Mouse (Mus musculus): ENCODE results near the gene Rhox1. TPM values are rescaled to one million over a fixed set of nuclear protein-coding genes. Genes with fewer than 3 reads are reported as not detected.

Gene Rhox1
- not detected for total RNA-seq (2023)

DNA sequence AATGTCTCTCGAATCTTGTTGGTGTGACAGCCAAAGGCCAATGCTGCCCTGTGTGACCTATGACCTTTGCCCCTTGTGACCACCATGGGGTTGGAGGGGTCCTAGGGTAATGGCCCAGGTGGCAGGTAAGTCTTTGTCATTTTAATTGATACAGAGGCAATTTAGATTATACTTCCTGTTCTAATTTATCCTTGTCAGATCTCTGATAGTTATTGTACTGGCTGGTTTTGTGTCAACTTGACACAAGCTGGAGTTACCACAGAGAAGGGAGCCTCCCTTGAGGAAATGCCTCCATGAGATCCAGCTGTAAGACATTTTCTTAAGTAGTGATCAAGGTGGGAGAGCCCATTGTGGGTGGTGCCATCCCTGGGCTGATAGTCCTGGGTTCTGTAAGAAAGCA lies at the start of gene Rhox1:
Rhox1 (minus strand) TSS at position 101 of the 400 bp plus-strand sequence.

DNA sequence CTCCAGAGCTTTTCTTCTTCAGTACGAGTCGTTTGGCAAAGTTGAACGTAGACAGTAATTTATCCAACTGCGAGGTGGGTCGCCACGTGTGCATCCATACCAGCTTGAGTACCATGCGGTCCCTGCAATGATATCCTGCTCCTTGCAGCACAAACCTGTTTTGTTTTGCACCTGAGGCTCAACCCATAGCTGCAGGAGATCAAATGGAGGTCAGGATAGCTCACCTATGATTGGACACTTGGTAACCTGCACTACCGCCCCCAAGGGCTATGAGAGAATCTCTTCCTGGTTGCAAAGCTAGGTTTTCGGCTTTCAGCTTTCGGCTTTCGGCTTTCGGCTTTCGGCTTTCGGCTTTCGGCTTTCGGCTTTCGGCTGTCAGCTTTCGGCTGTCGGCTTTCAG lies 43.0 kb upstream of the Rhox1 start, which contains the start of gene Rhox4a:
Rhox4a (plus strand) TSS at position 301 of the 400 bp plus-strand sequence.

DNA sequence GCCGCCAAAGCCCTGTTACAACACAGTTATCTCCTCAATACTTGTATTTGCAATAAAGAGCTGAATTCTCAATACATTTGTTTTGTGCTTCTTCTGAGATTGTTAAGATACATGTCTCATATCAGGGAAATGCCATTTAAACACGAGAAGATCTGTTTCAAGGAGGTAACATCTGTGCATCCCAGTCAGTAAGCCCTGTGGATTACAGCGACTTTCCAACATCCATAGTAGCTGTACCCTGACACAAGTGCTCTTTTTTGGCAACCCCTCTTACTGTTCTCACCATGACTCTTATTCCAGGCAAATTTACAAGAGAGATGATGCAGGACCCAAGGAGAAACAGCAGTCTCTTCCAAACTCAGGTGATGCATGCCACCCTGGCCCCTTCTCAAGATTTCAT lies 27.6 kb upstream of the Rhox1 start, which contains the start of gene Rhox3a:
Rhox3a (plus strand) TSS at position 301 of the 400 bp plus-strand sequence.

DNA sequence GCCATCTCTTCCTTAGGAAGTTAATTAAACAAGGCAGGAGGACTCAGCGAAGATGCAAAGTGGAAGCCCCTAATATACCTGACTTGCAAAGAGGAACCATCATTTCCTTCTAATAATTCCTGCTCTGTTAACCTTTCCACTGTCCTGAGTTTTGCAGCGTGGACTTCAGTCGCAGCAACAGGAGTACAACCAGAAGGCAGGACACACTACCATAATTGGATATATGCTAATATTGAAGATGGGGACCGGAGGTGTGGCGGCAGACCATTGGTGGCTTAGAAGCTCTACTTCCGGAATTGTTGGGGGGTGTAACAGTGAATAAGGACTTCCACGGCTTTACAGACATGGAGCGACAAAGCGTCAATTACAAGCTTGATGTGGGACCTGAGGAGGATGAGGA lies 22.6 kb upstream of the Rhox1 start, which contains the start of gene Rhox2a:
Rhox2a (plus strand) TSS at position 301 of the 400 bp plus-strand sequence.

DNA sequence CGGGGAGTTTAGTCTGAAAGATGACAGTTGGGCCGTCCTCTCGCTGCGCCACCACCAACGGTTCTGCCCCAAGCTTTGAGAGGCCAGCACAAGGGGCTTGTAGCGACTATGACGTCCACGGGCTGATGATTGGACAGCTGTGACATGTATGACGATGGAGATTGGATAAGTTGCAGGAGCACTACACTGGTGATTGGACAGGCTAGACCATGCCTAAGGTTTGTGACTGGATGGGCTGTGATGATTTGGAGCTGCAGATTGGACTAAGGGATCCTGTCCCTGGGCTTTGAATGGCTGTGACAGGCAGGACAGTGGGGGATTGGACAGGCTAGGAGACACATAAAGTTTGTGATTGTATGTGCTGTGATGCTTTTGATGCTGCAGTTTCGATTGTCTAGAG lies 11.1 kb downstream of the Rhox1 start, which contains the start of gene Gm9:
Gm9 (minus strand) TSS at position 101 of the 400 bp plus-strand sequence.

DNA sequence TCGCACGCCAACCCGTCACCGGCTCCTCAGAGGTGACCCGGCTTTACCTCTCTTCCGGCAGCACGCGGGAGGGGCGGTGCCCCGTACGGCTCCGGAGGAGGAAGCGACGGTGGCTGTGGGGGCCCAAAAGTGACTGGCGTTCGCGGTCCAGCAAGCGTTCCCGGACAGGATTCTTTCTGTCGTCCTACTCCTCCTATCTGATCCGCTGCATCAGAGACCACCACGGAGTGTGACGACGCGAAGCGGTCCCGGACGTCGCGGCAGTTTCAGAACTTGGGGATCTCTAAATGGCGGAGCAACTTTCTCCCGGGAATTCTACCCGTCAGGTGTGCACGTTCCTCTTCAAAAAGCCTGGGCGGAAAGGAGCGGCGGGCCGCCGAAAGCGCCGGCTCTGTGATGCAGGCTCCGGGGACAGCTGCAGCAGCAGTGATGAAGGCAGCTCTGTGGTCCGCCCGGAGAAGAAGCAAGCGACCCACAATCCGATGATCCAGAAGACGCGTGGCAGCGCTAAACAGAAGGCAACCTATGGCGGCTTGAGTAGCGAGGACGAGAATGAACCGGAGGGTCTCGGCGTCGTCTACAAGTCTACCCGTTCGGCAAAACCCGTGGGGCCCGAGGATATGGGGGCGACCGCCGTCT lies 30.8 kb downstream of the Rhox1 start, which contains the start of the genes Ndufa1 and Rnf113a1:
Ndufa1 (minus strand) TSS at position 59 of the 639 bp plus-strand sequence.
Rnf113a1 (plus strand) TSS at position 141 of the 639 bp plus-strand sequence.

DNA sequence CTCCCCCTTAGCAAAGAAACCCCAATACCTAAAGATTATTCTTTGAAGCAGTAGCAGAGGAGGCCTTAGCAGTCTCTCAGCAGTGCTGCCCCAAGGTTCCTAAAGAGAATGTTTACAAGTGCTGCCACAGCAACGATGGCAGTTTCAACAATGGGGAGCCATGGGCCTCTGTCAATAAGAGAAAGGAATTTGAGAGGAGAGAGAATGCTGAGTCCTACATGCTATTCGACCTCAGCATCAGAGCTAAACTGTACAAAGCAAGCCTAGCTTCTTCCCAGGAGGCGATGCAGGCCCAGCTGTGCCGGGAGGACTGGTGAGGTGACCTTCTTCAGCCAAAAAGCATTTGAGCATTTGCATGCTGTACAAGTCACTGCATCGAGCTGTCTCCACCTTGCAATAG lies 53.3 kb downstream of the Rhox1 start, which contains the start of gene Akap14:
Akap14 (minus strand) TSS at position 101 of the 400 bp plus-strand sequence.

Other genes starting within 250 kb of the Rhox1 start
- 151 TPM for gene Sept6, start 230.5 kb downstream of the Rhox1 start, total RNA-seq (2023)
- not detected for gene Sowahd, start 173.4 kb downstream of the Rhox1 start, total RNA-seq (2023)
- gene Rpl39, start 136.9 kb downstream of the Rhox1 start, total RNA-seq (2023): 1,478 TPM
- 27.4 TPM for gene Upf3b, start 111.9 kb downstream of the Rhox1 start, total RNA-seq (2023)
- 16.9 TPM for gene Nkap, start 95.5 kb downstream of the Rhox1 start, total RNA-seq (2023)
- not detected for gene Akap14, start 53.4 kb downstream of the Rhox1 start, total RNA-seq (2023)
- 87.6 TPM for gene Ndufa1, start 31.1 kb downstream of the Rhox1 start, total RNA-seq (2023)
- gene Rnf113a1, start 31.0 kb downstream of the Rhox1 start, total RNA-seq (2023): 3.2 TPM
- not detected for gene Gm9, start 11.2 kb downstream of the Rhox1 start, total RNA-seq (2023)
- gene Rhox2a, start 22.7 kb upstream of the Rhox1 start, total RNA-seq (2023): not detected
- gene Rhox3a, start 27.7 kb upstream of the Rhox1 start, total RNA-seq (2023): not detected
- not detected for gene Rhox4a, start 43.1 kb upstream of the Rhox1 start, total RNA-seq (2023)
- gene Rhox3a2, start 157.8 kb upstream of the Rhox1 start, total RNA-seq (2023): not detected
- gene Rhox4a2, start 168.6 kb upstream of the Rhox1 start, total RNA-seq (2023): not detected
- gene Rhox2b, start 189.8 kb upstream of the Rhox1 start, total RNA-seq (2023): not detected
- not detected for gene Rhox4b, start 210.2 kb upstream of the Rhox1 start, total RNA-seq (2023)
- gene Rhox2c, start 231.4 kb upstream of the Rhox1 start, total RNA-seq (2023): not detected
- gene Rhox3c, start 236.3 kb upstream of the Rhox1 start, total RNA-seq (2023): not detected